Mouse (Mus musculus) lung, adult 2 months (tissue): ENCODE measurements around the gene Dlgap1.

ENCODE experiments used
- CTCF ChIP-seq: fragments of 200-500 bp; IDR thresholded peaks from 2 replicates; pipeline ENCODE4 v1.5.1; 2011; ENCODE audit warnings: mild to moderate bottlenecking, low read length, control low read depth; ENCODE audit not compliant: insufficient read depth
- POLR2A ChIP-seq: fragments of 200-500 bp; IDR thresholded peaks from 2 replicates; pipeline ENCODE4 v1.6.1; 2011; ENCODE audit warnings: low read depth, mild to moderate bottlenecking, control low read depth, low read length, borderline replicate concordance; ENCODE audit errors: extremely low read depth

DNA sequence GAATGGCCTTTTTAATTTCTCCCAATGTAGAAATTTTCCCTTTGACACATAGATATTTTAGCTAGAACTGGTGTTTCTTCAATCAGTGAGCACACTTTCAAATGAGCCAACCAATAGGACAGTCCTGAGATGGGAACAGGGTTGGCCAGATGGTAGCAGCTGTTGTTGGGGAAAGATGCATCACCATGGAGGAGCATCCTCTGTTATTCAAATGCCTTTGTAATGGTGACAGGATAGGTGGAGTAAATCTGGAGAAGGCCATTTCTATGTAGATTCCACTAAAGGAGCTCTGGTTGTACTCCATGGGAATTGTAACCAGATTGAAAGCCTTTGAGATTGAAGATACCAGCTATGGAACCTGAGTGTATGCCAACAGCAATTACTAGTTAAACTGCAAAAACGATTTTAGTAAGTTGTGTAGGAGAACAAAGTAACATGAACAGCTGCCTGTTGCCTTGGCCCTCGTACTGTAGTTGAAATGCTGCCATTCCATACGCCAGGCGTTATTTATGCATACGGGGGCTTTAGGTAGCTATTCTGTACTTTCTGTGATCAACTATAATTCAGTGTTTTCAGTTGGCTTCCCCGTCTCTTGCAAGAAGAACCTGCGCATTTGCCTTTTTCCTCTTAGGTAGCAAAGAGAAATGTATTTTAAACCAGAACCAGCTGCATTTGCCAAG lies 72.0 kb downstream of the Dlgap1 start:
- TF ChIP-seq CTCF, result no peak
- no peak for TF ChIP-seq POLR2A
